Mouse (Mus musculus) urinary bladder, postnatal 10 days (tissue): ENCODE measurements around the gene Stmn3.

Source experiments
- DNase-seq: peaks from one replicate; pipeline ENCODE4 v3.0.0; 2022; ENCODE audit warnings: low spot score

The Stmn3 gene

GRCm38 (mm10) chr2:181286629-181287337 lies 27.5 kb downstream of the Stmn3 start:
- DNase-seq: no peak

GRCm38 (mm10) chr2:181279968-181280367 lies 34.3 kb downstream of the Stmn3 start:
- no peak for DNase-seq

DNA sequence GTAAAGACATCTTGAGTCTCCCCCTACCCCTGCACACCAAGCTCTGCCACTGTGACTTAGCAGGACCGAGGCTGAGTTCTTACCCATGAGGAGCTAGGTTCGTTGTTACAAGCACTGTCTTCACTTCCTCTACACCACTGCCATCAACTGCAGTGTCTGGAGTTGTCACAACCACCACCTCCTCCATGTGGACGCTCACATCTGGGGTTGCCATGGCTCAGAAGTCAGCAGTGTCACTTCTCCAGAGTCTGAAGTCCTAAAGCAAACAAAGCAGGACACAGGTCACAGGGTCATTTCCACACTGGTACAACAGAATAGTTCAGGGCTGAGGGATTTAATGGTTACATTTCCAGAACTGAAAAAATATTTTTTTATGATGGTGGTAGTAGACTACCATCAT lies 36.4 kb downstream of the Stmn3 start:
- no peak for DNase-seq

DNA sequence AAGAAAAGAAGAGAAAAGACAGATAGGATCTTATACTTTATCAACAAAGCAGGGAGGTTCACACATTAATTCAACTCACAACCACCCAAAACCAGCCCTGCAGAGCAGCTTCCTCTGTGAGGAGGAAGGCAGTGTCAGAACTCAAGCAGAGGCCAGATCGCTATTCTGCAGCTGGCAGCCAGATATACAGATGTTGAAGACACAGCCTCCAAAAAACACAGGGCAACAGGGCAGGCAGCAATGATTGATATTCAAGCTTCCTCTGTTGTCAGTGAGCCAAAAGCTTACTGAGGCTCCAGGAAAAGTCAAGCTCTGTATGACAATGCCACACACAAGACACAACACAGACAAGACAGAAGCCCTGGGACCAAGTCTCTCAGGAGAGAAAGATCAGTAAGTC lies 37.5 kb downstream of the Stmn3 start:
- no peak for DNase-seq

GRCm38 (mm10) chr2:181274639-181275038 lies 39.7 kb downstream of the Stmn3 start:
- DNase-seq: no peak

DNA sequence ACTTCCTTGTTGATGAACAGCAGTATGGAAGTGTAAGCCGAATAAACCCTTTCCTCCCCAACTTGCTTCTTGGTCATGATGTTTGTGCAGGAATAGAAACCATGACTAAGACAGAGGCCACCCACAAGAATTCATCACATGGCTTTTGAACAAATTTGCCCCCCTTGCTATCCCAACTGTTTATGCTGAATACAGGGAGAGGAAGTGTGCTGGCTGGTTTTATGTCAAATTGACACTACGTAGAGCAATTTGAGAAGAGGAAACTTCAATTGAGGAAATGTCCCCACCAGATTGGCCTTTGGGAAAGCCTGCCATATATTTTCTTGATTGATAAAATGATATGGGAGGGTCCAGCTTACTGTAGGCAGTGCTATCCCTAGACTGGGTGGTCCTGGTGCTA lies 40.5 kb downstream of the Stmn3 start:
- DNase-seq: no peak

DNA sequence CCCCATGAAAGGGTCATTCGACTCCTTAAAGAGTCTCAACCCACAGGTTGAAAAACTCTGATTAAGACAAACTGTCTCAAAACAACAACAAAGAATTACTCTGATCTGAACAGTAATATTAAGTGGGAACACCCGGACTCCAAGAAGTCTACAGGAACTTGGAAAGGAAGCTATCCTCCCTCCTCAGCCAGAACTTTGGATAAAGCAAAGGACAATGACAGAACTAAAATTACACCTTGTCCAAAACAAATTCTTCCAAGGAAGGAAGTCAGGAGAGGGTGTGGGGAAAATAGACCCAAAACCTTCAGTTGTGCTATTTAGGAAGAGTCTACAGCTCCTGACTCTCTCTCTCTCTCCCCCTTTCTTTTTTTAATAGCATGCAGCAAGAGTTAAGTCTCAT lies 42.2 kb downstream of the Stmn3 start:
- DNase-seq: no peak

DNA sequence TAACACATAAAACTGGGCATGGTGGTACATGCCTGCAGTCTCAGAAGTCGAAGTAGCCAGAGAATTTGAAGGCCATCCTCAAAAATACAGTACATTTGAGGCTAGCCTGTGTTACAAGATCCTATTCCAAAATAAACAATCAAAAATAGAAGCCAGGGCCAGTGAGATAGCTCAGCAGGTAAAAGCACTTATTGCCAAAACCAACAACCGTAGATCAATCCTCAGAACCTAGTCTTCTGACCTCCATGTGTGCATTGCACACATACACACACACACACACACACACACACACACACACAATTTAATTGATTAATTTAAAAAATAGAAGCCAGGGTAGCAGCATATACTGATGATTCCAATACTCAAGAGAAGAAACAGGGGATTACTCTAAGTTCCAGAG lies 47.5 kb downstream of the Stmn3 start:
- DNase-seq: no peak
